Mouse (Mus musculus) lung, embryonic 16.5 days (tissue): ENCODE results near the gene Gm20425. TPM values are rescaled to one million over a fixed set of nuclear protein-coding genes. Genes with fewer than 3 reads are reported as not detected.

Source experiments
- ATAC-seq: fragments of 200-750 bp; cut with Nextera tagmentation; 2 replicates; pipeline ENCODE4 v1.8.0; 2017; ENCODE audit warnings: low read depth, mild to moderate bottlenecking, moderate library complexity
- H3K27ac ChIP-seq: fragments of 300-500 bp; sonication (generic); 2 replicates; pipeline ENCODE4 v1.5.1; 2014; ENCODE audit warnings: mild to moderate bottlenecking, control low read depth, low read length
- H3K27me3 ChIP-seq: fragments of 300-500 bp; sonication (generic); 2 replicates; pipeline ENCODE4 v1.6.1; 2014; ENCODE audit warnings: low read depth, low read length, mixed read lengths; ENCODE audit not compliant: control insufficient read depth, insufficient read depth
- H3K36me3 ChIP-seq: fragments of 300-500 bp; sonication (generic); 2 replicates; pipeline ENCODE4 v1.6.1; 2014; ENCODE audit warnings: low read length; ENCODE audit not compliant: control insufficient read depth, insufficient read depth
- H3K4me1 ChIP-seq: fragments of 300-500 bp; sonication (generic); replicated peaks from 2 replicates; pipeline ENCODE4 v1.6.1; 2014; ENCODE audit warnings: low read length, mixed read lengths; ENCODE audit not compliant: control insufficient read depth, insufficient read depth
- H3K4me2 ChIP-seq: fragments of 300-500 bp; sonication (generic); 2 replicates; pipeline ENCODE4 v1.6.1; 2014; ENCODE audit warnings: low read depth, low read length, control low read depth
- H3K4me3 ChIP-seq: fragments of 300-500 bp; sonication (generic); 2 replicates; pipeline ENCODE4 v1.5.1; 2014; ENCODE audit warnings: mild to moderate bottlenecking, low read length, control low read depth
- H3K9ac ChIP-seq: fragments of 300-500 bp; sonication (generic); 2 replicates; pipeline ENCODE4 v1.6.1; 2014; ENCODE audit warnings: low read length, control low read depth
- H3K9me3 ChIP-seq: fragments of 300-500 bp; sonication (generic); 2 replicates; pipeline ENCODE4 v1.6.1; 2016; ENCODE audit warnings: low read length; ENCODE audit not compliant: control insufficient read depth
- WGBS: fragments of 180-500 bp; shearing (Covaris S2); extraction: QIAGEN DNeasy Blood & Tissue Kit; methylation state at CpG from one replicate; pipeline ENCODE4 v1.1.7; 2014; 5-methylcytosine and 5-hydroxymethylcytosine counted together
- polyA plus RNA-seq: library from polyadenylated mRNA; unstranded; fragments of >200 nt; fragmentation: Nextera tagmentation; extraction: Ambion mirVana; gene quantifications from 2 replicates; pipeline ENCODE4 v1.2.1, GENCODE M21; 2015

Gene Gm20425
- polyA plus RNA-seq, 1 experiment from 2014 or later: 0.50 TPM

GRCm38 (mm10) chr9:103228370-103229003 is 1.6 kb downstream of the Gm20425 start:
- ATAC-seq: no peak
- H3K4me1 ChIP-seq: peaks cover 9% of the 10 kb centered on the region
- no peak overlapping the region for H3K9ac ChIP-seq
- H3K4me2 ChIP-seq: no peak overlapping the region
- H3K9me3 ChIP-seq: no peaks in the 10 kb centered on the region
- 72% methylated on average over 13 of the region's 13 CpGs for WGBS
- no peaks in the 10 kb centered on the region for H3K36me3 ChIP-seq
- H3K27ac ChIP-seq: no peak overlapping the region
- H3K4me3 ChIP-seq: no peak overlapping the region
- H3K27me3 ChIP-seq: no peaks in the 10 kb centered on the region

- no peaks in the 10 kb centered on the region for H3K27me3 ChIP-seq
- no peaks in the 10 kb centered on the region for H3K9me3 ChIP-seq
- no peak overlapping the region for H3K4me2 ChIP-seq
- WGBS: 88% methylated on average over 16 of the region's 16 CpGs
- no peak overlapping the region for H3K9ac ChIP-seq
- peaks cover 9% of the 10 kb centered on the region for H3K4me1 ChIP-seq
- H3K4me3 ChIP-seq: no peak overlapping the region
- no peak for ATAC-seq
- H3K27ac ChIP-seq: no peak overlapping the region
- no peaks in the 10 kb centered on the region for H3K36me3 ChIP-seq
These were observed 2.3 kb downstream of the Gm20425 start for GRCm38 (mm10) chr9:103227760-103228159.

- Histone ChIP-seq H3K27me3 (no peaks in the 10 kb centered on the region), H3K9ac (no peak overlapping the region), H3K9me3 (no peaks in the 10 kb centered on the region), H3K4me1 (peaks cover 9% of the 10 kb centered on the region), H3K27ac (no peak overlapping the region), H3K36me3 (no peaks in the 10 kb centered on the region), H3K4me3 (no peak overlapping the region), H3K4me2 (no peak overlapping the region)
- WGBS: 83% methylated on average over 15 of the region's 15 CpGs
- ATAC-seq: no peak
These were observed 3.3 kb downstream of the Gm20425 start for GRCm38 (mm10) chr9:103226806-103227205.

GRCm38 (mm10) chr9:103225464-103225863 is 4.6 kb downstream of the Gm20425 start:
- no peaks in the 10 kb centered on the region for H3K9me3 ChIP-seq
- H3K27ac ChIP-seq: no peak overlapping the region
- no peak overlapping the region for H3K4me3 ChIP-seq
- H3K4me1 ChIP-seq: peaks cover 4% of the 10 kb centered on the region
- H3K36me3 ChIP-seq: no peaks in the 10 kb centered on the region
- no peaks in the 10 kb centered on the region for H3K27me3 ChIP-seq
- peak; percentile 43; the same call in 1 of the 2 replicates for ATAC-seq
- no peak overlapping the region for H3K4me2 ChIP-seq
- H3K9ac ChIP-seq: no peak overlapping the region
- WGBS: 54% methylated on average over 3 of the region's 3 CpGs

- Histone ChIP-seq H3K4me2 (no peak overlapping the region), H3K27ac (no peak overlapping the region), H3K9ac (no peak overlapping the region), H3K36me3 (no peaks in the 10 kb centered on the region), H3K4me3 (no peak overlapping the region), H3K4me1 (no peaks in the 10 kb centered on the region), H3K9me3 (no peaks in the 10 kb centered on the region), H3K27me3 (no peaks in the 10 kb centered on the region)
- 90% methylated on average over 7 of the region's 7 CpGs for WGBS
- ATAC-seq: no peak
These were observed 5.4 kb downstream of the Gm20425 start for GRCm38 (mm10) chr9:103224721-103225120.

GRCm38 (mm10) chr9:103214281-103214680 is 15.8 kb downstream of the Gm20425 start:
- Histone ChIP-seq H3K4me3 (no peak overlapping the region), H3K9me3 (no peaks in the 10 kb centered on the region), H3K36me3 (no peaks in the 10 kb centered on the region), H3K27me3 (no peaks in the 10 kb centered on the region), H3K27ac (no peak overlapping the region), H3K9ac (no peak overlapping the region), H3K4me1 (no peaks in the 10 kb centered on the region), H3K4me2 (no peak overlapping the region)
- no peak for ATAC-seq
- 77% methylated on average over 6 of the region's 6 CpGs for WGBS

- Histone ChIP-seq H3K9ac (no peak overlapping the region), H3K4me3 (no peak overlapping the region), H3K36me3 (no peaks in the 10 kb centered on the region), H3K4me2 (no peak overlapping the region), H3K4me1 (no peaks in the 10 kb centered on the region), H3K9me3 (no peaks in the 10 kb centered on the region), H3K27ac (no peak overlapping the region), H3K27me3 (no peaks in the 10 kb centered on the region)
- no peak for ATAC-seq
- WGBS: 67% methylated on average over 2 of the region's 2 CpGs
These were observed 16.5 kb downstream of the Gm20425 start for GRCm38 (mm10) chr9:103213631-103214030.

- 55% methylated on average over 28 of the region's 28 CpGs for WGBS
These were observed 17.3 kb downstream of the Gm20425 start for GRCm38 (mm10) chr9:103212654-103213420.

GRCm38 (mm10) chr9:103208802-103209423 is 21.2 kb downstream of the Gm20425 start:
- Histone ChIP-seq H3K9ac (no peak overlapping the region), H3K4me3 (no peak overlapping the region), H3K4me1 (no peaks in the 10 kb centered on the region), H3K27ac (no peak overlapping the region), H3K4me2 (no peak overlapping the region), H3K27me3 (no peaks in the 10 kb centered on the region), H3K36me3 (no peaks in the 10 kb centered on the region), H3K9me3 (no peaks in the 10 kb centered on the region)
- no peak for ATAC-seq
- 67% methylated on average over 6 of the region's 6 CpGs for WGBS

More at GRCm38 (mm10) chr9:103212654-103213420, 17.3 kb downstream of the Gm20425 start:
- H3K4me1 ChIP-seq: no peaks in the 10 kb centered on the region
- no peak overlapping the region for H3K27ac ChIP-seq
- no peaks in the 10 kb centered on the region for H3K36me3 ChIP-seq
- H3K4me3 ChIP-seq: peak overlapping the region; percentile 22
- peak overlapping the region; percentile 37 for H3K4me2 ChIP-seq
- no peaks in the 10 kb centered on the region for H3K9me3 ChIP-seq
- H3K9ac ChIP-seq: no peak overlapping the region
- no peaks in the 10 kb centered on the region for H3K27me3 ChIP-seq
- ATAC-seq: 0 out of 2 replicates have a peak, but pooled peaks have one; percentile 38
